Comparison of ENCODE assay signal across 8 mouse cellular contexts in genomic region chr3:97393079-97393478, GRCm38 (mm10). TPM values are rescaled to one million over a fixed set of nuclear protein-coding genes. Genes with fewer than 3 reads are reported as not detected.
A peak's percentile ranks its signal among the peaks of the same experiment; 100 is the strongest.
DNase-seq lines count a peak whose midpoint lies in the region; ATAC-seq and TF ChIP-seq lines count a peak whose summit lies in the region.

No protein-coding gene starts in this region.

- peak; percentile 38 to 70 for TF ChIP-seq CTCF in CH12.LX (conservative IDR thresholded peaks at IDR 0.05 in 1 of 2, IDR thresholded peaks at IDR 0.05 in 1 of 2; ENCODE audit: low read depth in 2 of 2, low read length in 2 of 2)
- TF ChIP-seq CTCF in bone marrow, adult 2 months (IDR thresholded peaks at IDR 0.05; ENCODE audit: control insufficient read depth, insufficient read depth, low read length) = peak; percentile 34; the same call in 1 of the 2 replicates

- no peak for TF ChIP-seq EP300 in CH12.LX (IDR thresholded peaks at IDR 0.05; ENCODE audit: low read length)

- H3K27me3 ChIP-seq in hindbrain, embryonic 10.5 days (ENCODE audit: insufficient read depth, poor library complexity, severe bottlenecking) = no peaks in the 10 kb centered on the region
- no peaks in the 10 kb centered on the region for H3K27me3 ChIP-seq in hindbrain, embryonic 16.5 days (replicated peaks; ENCODE audit: control insufficient read depth, insufficient read depth, low read length)
- no peaks in the 10 kb centered on the region for H3K27me3 ChIP-seq in CH12.LX (replicated peaks)

- 68% methylated on average over 5 of the region's 5 CpGs for WGBS in hindbrain, embryonic 10.5 days
- WGBS in hindbrain, embryonic 16.5 days = 79% methylated on average over 5 of the region's 5 CpGs
- WGBS in bone marrow, adult 2 months = 73% methylated on average over 5 of the region's 5 CpGs

- no peak for TF ChIP-seq POLR2A in CH12.LX (IDR thresholded peaks at IDR 0.05; ENCODE audit: low read depth, low read length)
- TF ChIP-seq POLR2A in bone marrow, adult 2 months (IDR thresholded peaks at IDR 0.05; ENCODE audit: borderline replicate concordance, control insufficient read depth, low read depth, low read length) = no peak

- peak; percentile 36 for TF ChIP-seq RAD21 in CH12.LX (IDR thresholded peaks at IDR 0.05; ENCODE audit: low read depth, low read length)

- peak; percentile 23 for DNase-seq in hindbrain, embryonic 10.5 days (ENCODE audit: low spot score)
- DNase-seq in CH12.LX (ENCODE audit: extremely low read depth) = peak; percentile 25
- peak; percentile 31 for DNase-seq in lung, postnatal 10 days
- no peak for DNase-seq in gastrocnemius, adult 8-10 months (ENCODE audit: low spot score in 2 of 2)
- no peak for DNase-seq in spleen, postnatal 36 days (ENCODE audit: low spot score in 2 of 2)

- no peak for ATAC-seq in hindbrain, embryonic 16.5 days
- no peak for ATAC-seq in cerebellum, adult (ENCODE audit: insufficient number of reproducible peaks, low FRiP score, low TSS enrichment)

- no peaks in the 10 kb centered on the region for H3K4me1 ChIP-seq in hindbrain, embryonic 10.5 days (replicated peaks)
- no peaks in the 10 kb centered on the region for H3K4me1 ChIP-seq in hindbrain, embryonic 16.5 days (ENCODE audit: control insufficient read depth, insufficient read depth, low read depth, low read length)
- H3K4me1 ChIP-seq in CH12.LX (ENCODE audit: control insufficient read depth in 1 of 2, insufficient read depth in 2 of 2) = no peaks in the 10 kb centered on the region
- H3K4me1 ChIP-seq in bone marrow, adult 2 months (ENCODE audit: control insufficient read depth, insufficient read depth, low read length) = no peaks in the 10 kb centered on the region

- in situ Hi-C loops in CH12.LX (cut with MboI; ENCODE audit: low pct_ligation_motif_present, low pct_unique_long_range_greater_than_20kb, low sequenced_read_pairs) = no loop called here

- H3K4me3 ChIP-seq in hindbrain, embryonic 10.5 days = no peak overlapping the region
- H3K4me3 ChIP-seq in hindbrain, embryonic 16.5 days (ENCODE audit: low read length) = no peak overlapping the region
- H3K4me3 ChIP-seq in CH12.LX (replicated peaks in 1 of 3; ENCODE audit: low read depth in 2 of 3, low read length in 2 of 3, poor library complexity in 1 of 3) = no peak overlapping the region
- H3K4me3 ChIP-seq in bone marrow, adult 2 months (replicated peaks; ENCODE audit: control insufficient read depth, low read depth, low read length) = no peak overlapping the region

- H3K79me2 ChIP-seq in CH12.LX (replicated peaks; ENCODE audit: control insufficient read depth, extremely low read depth, insufficient read depth, poor library complexity, severe bottlenecking) = no peaks in the 10 kb centered on the region

- dilution Hi-C loops in CH12.LX (cut with MboI; ENCODE audit: extremely low pct_ligation_motif_present, extremely low pct_unique_long_range_greater_than_20kb, low sequenced_read_pairs) = no loop called here

- no peak overlapping the region for H3K9ac ChIP-seq in hindbrain, embryonic 16.5 days (ENCODE audit: low read depth, low read length)
- no peak overlapping the region for H3K9ac ChIP-seq in CH12.LX (ENCODE audit: insufficient read depth, low read depth)

- H3K4me2 ChIP-seq in hindbrain, embryonic 16.5 days (ENCODE audit: low read length) = no peak overlapping the region
- no peak overlapping the region for H3K4me2 ChIP-seq in CH12.LX (ENCODE audit: insufficient read depth, low read depth, poor library complexity, severe bottlenecking)

- no peak overlapping the region for H3K27ac ChIP-seq in hindbrain, embryonic 10.5 days
- H3K27ac ChIP-seq in hindbrain, embryonic 16.5 days (ENCODE audit: low read depth, low read length) = no peak overlapping the region
- no peak overlapping the region for H3K27ac ChIP-seq in CH12.LX (ENCODE audit: insufficient read depth, low read depth)
- no peak overlapping the region for H3K27ac ChIP-seq in bone marrow, adult 2 months (ENCODE audit: control insufficient read depth, insufficient read depth, low read depth, low read length, poor library complexity)

- H3K36me3 ChIP-seq in hindbrain, embryonic 10.5 days = no peaks in the 10 kb centered on the region
- H3K36me3 ChIP-seq in hindbrain, embryonic 16.5 days (ENCODE audit: control insufficient read depth, insufficient read depth, low read length) = no peaks in the 10 kb centered on the region
- H3K36me3 ChIP-seq in CH12.LX (replicated peaks in 1 of 2; ENCODE audit: control insufficient read depth in 1 of 2, insufficient read depth in 1 of 2, low read length in 1 of 2) = no peaks in the 10 kb centered on the region

- H3K9me3 ChIP-seq in hindbrain, embryonic 10.5 days = peaks cover 3% of the 10 kb centered on the region; the same call in 1 of the 2 replicates
- H3K9me3 ChIP-seq in hindbrain, embryonic 16.5 days (ENCODE audit: control insufficient read depth, low read length) = no peaks in the 10 kb centered on the region
- peaks cover 2% of the 10 kb centered on the region for H3K9me3 ChIP-seq in CH12.LX (replicated peaks; ENCODE audit: low read length)

TF ChIP-seq in CH12.LX, 34 proteins besides CTCF, POLR2A, EP300 and RAD21:
- peak; percentile 34 for TF ChIP-seq SMC3 (IDR thresholded peaks at IDR 0.05; ENCODE audit: low read depth, low read length)
- TF ChIP-seq TBP (conservative IDR thresholded peaks at IDR 0.05; ENCODE audit: low read depth, low read length) = no peak
TF ChIP-seq in CH12.LX: peak in this region for 1.

RNA-seq across cellular contexts. Expression of gene Olfr1402, which starts 28.7 kb away (rescaled TPM):
- 0.04 TPM in 1 of 2 replicates, not detected in the other for polyA plus RNA-seq in hindbrain, embryonic 10.5 days (2016; fragmentation: Nextera tagmentation; extraction: Ambion mirVana)
- not detected in 2 replicates for polyA plus RNA-seq in hindbrain, embryonic 16.5 days (2015; fragmentation: Nextera tagmentation; extraction: Ambion mirVana)
- total RNA-seq in CH12.LX (2012; rRNA removed) (not detected in 2 replicates), CH12.LX (2014; rRNA removed) (not detected in 2 replicates)
- polyA plus RNA-seq in CH12.LX (2012; ENCODE audit: insufficient read length, low read depth) = not detected in 2 replicates
- polyA plus RNA-seq in bone marrow, adult 2 months (2011; ENCODE audit: insufficient read depth, insufficient read length, low replicate concordance, missing spikeins) = 0.23 and 0.37 TPM in 2 replicates
- total RNA-seq in gastrocnemius, adult 8-10 months (2022) = not detected

Comparison
In these comparisons a context has a peak if more than half of its experiments do, and no peak if none do; other contexts are left out.
1. DNase-seq: peak in hindbrain, embryonic 10.5 days (single experiment), CH12.LX (single experiment) and lung, postnatal 10 days (single experiment); none in gastrocnemius, adult 8-10 months (0 of 2) and spleen, postnatal 36 days (0 of 2).